Mouse (Mus musculus) intestine, postnatal 0 days (tissue): ENCODE measurements around the gene Spast. TPM values are rescaled to one million over a fixed set of nuclear protein-coding genes. Genes with fewer than 3 reads are reported as not detected.

Experiments used
- ATAC-seq: fragments of 200-750 bp; cut with Nextera tagmentation; 2 replicates; pipeline ENCODE4 v1.8.0; 2017; ENCODE audit warnings: mild to moderate bottlenecking, moderate TSS enrichment, moderate library complexity
- H3K27ac ChIP-seq: fragments of 300-500 bp; sonication (generic); 2 replicates; pipeline ENCODE4 v1.5.1; 2014; ENCODE audit warnings: mild to moderate bottlenecking, low read depth, low read length, moderate library complexity
- H3K27me3 ChIP-seq: fragments of 300-500 bp; sonication (generic); replicated peaks from 2 replicates; pipeline ENCODE4 v1.6.1; 2014; ENCODE audit warnings: low read length, mixed read lengths; ENCODE audit not compliant: control insufficient read depth, insufficient read depth
- H3K36me3 ChIP-seq: fragments of 300-500 bp; sonication (generic); 2 replicates; pipeline ENCODE4 v1.6.1; 2014; ENCODE audit warnings: mild to moderate bottlenecking, moderate library complexity; ENCODE audit not compliant: control insufficient read depth, insufficient read depth
- H3K4me1 ChIP-seq: fragments of 300-500 bp; sonication (generic); replicated peaks from 2 replicates; pipeline ENCODE4 v1.6.1; 2014; ENCODE audit warnings: antibody characterized with exemption, low read length, mixed read lengths; ENCODE audit not compliant: control insufficient read depth, insufficient read depth
- H3K4me2 ChIP-seq: fragments of 300-500 bp; sonication (generic); replicated peaks from 2 replicates; pipeline ENCODE4 v1.6.1; 2014; ENCODE audit warnings: low read depth, mild to moderate bottlenecking, moderate library complexity
- H3K4me3 ChIP-seq: fragments of 300-500 bp; sonication (generic); 2 replicates; pipeline ENCODE4 v1.5.1; 2014; ENCODE audit warnings: low read depth, low read length
- H3K9ac ChIP-seq: fragments of 300-500 bp; sonication (generic); 2 replicates; pipeline ENCODE4 v1.6.1; 2014; ENCODE audit warnings: mild to moderate bottlenecking, low read depth, low read length
- H3K9me3 ChIP-seq: fragments of 300-500 bp; sonication (generic); 2 replicates; pipeline ENCODE4 v1.6.1; 2016; ENCODE audit warnings: mixed run types; ENCODE audit not compliant: control insufficient read depth
- CTCF ChIP-seq: sonication (generic); IDR thresholded peaks from 2 replicates; pipeline ENCODE4 v1.5.1; 2016; ENCODE audit warnings: low read depth, mild to moderate bottlenecking, control low read depth, antibody characterized with exemption, moderate library complexity
- WGBS: fragments of 180-500 bp; shearing (Covaris S2); extraction: QIAGEN DNeasy Blood & Tissue Kit; methylation state at CpG from one replicate; pipeline ENCODE4 v1.1.7; 2014; 5-methylcytosine and 5-hydroxymethylcytosine counted together
- polyA plus RNA-seq: library from polyadenylated mRNA; unstranded; fragments of >200 nt; fragmentation: Nextera tagmentation; extraction: Ambion mirVana; gene quantifications from 2 replicates; pipeline ENCODE4 v1.2.1, GENCODE M21; 2015

The Spast gene
- polyA plus RNA-seq, 1 experiment from 2014 or later: 10.5 TPM

DNA sequence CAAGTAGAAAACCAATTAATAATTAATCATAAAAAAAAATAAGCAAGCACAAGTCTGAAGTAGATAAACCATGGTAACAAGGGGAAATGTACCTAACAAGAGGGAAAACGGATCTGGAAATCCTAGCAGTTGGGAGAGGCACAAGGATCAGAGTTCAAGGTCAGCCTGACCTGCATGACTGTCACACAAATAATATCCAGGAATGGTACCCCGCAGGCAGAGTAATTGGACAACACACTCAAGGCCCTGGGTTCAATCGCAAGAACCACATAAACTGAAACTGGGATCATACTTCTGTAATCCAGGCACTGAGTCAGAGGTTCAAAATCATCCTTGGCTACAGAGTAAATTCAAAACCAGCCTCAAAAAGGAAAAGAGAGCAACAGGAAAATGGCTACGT is 33.2 kb upstream of the Spast start:
- no peak for ATAC-seq
- Histone ChIP-seq H3K4me2 (no peak overlapping the region), H3K9me3 (no peaks in the 10 kb centered on the region), H3K36me3 (peaks cover 46% of the 10 kb centered on the region), H3K4me1 (no peaks in the 10 kb centered on the region), H3K4me3 (no peak overlapping the region), H3K27ac (no peak overlapping the region), H3K9ac (no peak overlapping the region), H3K27me3 (no peaks in the 10 kb centered on the region)
- 86% methylated on average over 4 of the region's 4 CpGs for WGBS
- no peak for TF ChIP-seq CTCF

DNA sequence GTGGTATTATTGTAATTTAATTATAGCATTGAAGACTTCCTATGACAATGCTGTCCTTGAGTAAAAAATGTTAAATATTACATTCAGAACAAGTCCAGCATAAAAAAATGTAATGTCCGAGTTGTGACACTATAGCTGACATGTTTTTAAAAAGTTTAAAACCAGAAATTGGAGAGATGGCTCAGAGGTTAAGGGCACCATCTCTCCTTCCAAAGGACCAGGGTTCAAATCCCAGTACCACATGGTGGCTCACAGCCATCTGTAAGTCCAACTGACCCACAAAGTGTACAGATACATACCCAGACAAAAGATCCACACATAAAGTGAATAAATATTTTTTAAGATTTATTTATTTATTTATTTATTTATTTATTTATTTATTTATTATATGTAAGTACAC is 32.8 kb upstream of the Spast start:
- Histone ChIP-seq H3K27me3 (no peaks in the 10 kb centered on the region), H3K27ac (no peak overlapping the region), H3K9me3 (no peaks in the 10 kb centered on the region), H3K4me2 (no peak overlapping the region), H3K4me3 (no peak overlapping the region), H3K36me3 (peaks cover 47% of the 10 kb centered on the region), H3K4me1 (no peaks in the 10 kb centered on the region), H3K9ac (no peak overlapping the region)
- no peak for ATAC-seq
- TF ChIP-seq CTCF: no peak
- 84% methylated on average over 1 of the region's 1 CpGs for WGBS

DNA sequence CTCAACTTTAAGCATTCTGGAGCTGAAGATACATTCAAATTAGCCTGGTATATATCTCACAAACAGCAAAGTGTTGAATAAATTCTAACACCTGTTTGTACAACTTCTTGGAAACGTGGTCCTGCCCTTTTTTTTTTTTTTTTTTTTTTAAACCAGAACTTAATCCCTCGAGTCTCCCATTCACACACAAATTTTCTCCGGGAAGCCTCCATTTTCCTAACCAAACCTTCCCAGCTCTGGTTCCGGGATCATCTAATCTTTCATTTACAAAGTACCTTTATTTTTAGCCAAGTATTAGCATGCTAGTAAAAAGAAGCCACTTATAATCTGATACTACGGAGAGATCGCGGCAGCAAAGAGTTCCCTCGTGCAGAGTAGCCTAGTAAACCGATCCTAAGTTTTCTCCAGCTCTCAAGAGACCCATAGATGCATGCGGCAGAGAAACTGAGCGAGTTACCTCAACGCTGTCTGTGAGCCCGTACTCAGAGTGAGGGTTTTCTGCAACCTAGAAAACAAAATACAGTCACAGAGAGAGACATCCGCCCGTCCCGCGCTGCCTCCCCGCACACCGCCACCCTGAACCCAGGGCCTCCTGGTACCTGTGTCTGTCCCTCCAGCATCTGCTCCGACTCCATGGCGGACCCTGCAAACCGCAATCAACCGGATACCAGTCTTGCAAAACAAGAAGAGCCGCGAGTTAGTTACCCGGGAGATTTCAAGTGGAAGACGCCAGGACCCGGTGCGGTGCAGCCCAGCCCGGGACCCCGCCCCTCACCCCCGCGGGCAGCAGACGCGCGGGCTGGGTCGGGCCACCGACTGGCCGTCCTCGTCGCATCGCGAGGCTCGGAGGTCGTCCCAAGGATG is 23.1 kb upstream of the Spast start:
- H3K27me3 ChIP-seq: no peaks in the 10 kb centered on the region
- no peak for ATAC-seq

DNA sequence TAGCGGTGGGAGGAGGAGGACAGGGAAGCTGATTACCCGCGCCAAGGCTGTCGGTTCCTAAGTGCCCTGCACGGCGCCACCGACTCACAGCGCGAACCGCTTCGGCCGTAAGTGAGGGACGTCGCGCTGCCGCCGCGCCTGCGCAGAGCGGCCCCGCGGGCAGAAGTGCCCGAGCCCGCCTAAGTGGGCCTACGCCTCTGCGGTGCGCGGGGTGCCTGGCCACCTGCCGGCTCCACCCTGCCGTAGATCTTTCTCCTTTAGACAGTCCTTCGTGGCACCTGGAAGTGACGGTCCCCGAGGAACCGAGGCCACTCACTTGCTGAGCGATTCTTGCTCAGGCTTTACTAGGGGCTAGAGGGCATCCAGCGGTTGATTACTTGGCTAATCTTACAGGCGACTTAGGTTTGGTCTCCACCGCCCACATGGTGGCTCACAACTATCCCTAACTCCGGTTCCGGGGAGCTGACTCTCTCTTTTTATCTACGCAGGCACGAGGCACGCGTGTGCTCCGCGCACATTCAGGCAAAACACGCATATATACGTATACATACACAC is 22.4 kb upstream of the Spast start:
- H3K4me1 ChIP-seq: no peaks in the 10 kb centered on the region
- no peaks in the 10 kb centered on the region for H3K27me3 ChIP-seq
- peak; percentile 28; the same call in 1 of the 2 replicates for TF ChIP-seq CTCF
- no peaks in the 10 kb centered on the region for H3K9me3 ChIP-seq
- H3K36me3 ChIP-seq: no peaks in the 10 kb centered on the region
- H3K4me2 ChIP-seq: peak overlapping the region; percentile 79
- peak overlapping the region; percentile 84 for H3K27ac ChIP-seq
- ATAC-seq: peak; percentile 96
- H3K9ac ChIP-seq: peak overlapping the region; percentile 82
- under 1% methylated on average over 43 of the region's 48 CpGs for WGBS
- H3K4me3 ChIP-seq: peak overlapping the region; percentile 92

More for the DNA sequence above, 23.1 kb upstream of the Spast start:
- Histone ChIP-seq H3K4me2 (peak overlapping the region; percentile 79), H3K4me1 (no peaks in the 10 kb centered on the region), H3K9me3 (no peaks in the 10 kb centered on the region), H3K27ac (peak overlapping the region; percentile 84), H3K36me3 (peaks cover 1% of the 10 kb centered on the region; the same call in 1 of the 2 replicates), H3K4me3 (peak overlapping the region; percentile 92), H3K9ac (peak overlapping the region; percentile 82)
- WGBS: under 1% methylated on average over 45 of the region's 45 CpGs
- no peak for TF ChIP-seq CTCF

DNA sequence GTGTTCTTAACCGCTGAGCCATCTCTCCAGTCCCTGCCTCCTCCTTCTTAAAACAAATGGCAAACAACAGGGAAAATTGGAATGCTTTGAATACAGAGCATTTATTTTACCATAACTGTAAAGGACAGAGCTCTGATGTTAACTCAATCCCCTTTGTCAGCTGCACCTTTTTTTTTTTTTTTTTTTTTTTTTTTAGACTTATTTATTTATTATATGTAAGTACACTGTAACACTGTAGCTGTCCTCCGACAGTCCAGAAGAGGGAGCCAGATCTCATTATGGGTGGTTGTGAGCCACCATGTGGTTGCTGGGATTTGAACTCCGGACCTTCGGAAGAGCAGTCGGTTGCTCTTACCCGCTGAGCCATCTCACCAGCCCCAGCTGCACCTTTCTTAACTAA is 20.1 kb upstream of the Spast start:
- H3K36me3 ChIP-seq: no peaks in the 10 kb centered on the region
- peak; percentile 39 for TF ChIP-seq CTCF
- H3K4me1 ChIP-seq: no peaks in the 10 kb centered on the region
- no peak overlapping the region for H3K9ac ChIP-seq
- H3K27me3 ChIP-seq: no peaks in the 10 kb centered on the region
- H3K4me2 ChIP-seq: no peak overlapping the region
- H3K4me3 ChIP-seq: no peak overlapping the region
- H3K27ac ChIP-seq: no peak overlapping the region
- 90% methylated on average over 6 of the region's 6 CpGs for WGBS
- no peaks in the 10 kb centered on the region for H3K9me3 ChIP-seq
- no peak for ATAC-seq

DNA sequence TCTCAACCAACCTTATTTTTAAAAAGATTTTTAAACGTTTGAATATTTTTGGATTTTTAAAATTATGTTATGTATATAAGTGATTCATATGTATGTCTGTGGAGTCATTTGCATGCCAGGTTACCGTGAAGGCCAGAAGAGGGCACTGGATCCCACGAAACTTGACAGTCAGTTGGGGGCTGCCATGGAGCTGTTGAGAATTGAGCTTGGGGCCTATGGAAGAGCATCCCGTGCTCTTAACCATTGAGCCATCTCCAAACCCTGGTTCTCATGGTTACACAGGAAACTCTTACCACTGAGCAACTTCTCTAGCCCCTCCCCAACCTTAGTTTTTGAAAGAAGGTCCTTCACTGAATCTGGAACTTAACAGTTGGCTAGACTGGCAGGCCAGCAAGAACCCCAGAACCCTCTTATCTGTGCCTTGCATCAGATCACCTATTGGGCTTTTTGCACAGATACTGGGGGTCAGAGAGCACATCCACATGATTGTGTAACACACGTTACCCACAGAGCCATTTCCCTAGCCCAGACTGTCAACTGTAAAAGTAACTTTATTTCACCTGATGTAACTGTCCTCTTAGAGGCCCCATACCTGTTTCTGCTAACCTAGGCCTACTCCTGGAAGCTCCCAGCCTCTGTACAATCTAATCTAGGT is 16.3 kb upstream of the Spast start:
- Histone ChIP-seq H3K27ac (no peak overlapping the region), H3K9ac (no peak overlapping the region), H3K36me3 (no peaks in the 10 kb centered on the region), H3K27me3 (no peaks in the 10 kb centered on the region), H3K9me3 (no peaks in the 10 kb centered on the region), H3K4me2 (no peak overlapping the region), H3K4me3 (no peak overlapping the region), H3K4me1 (no peaks in the 10 kb centered on the region)
- ATAC-seq: peak; percentile 61
- peak; percentile 58 for TF ChIP-seq CTCF
- 43% methylated on average over 5 of the region's 5 CpGs for WGBS
